Mouse (Mus musculus) embryonic fibroblast, embryonic 13.5 days (primary cell): ENCODE data around the gene Ldb1. TPM values are rescaled to one million over a fixed set of nuclear protein-coding genes. Genes with fewer than 3 reads are reported as not detected.

Experiments
- H3K27ac ChIP-seq: 2 replicates; pipeline ENCODE4 v1.5.1; 2012; ENCODE audit warnings: low read length, control low read depth, inconsistent platforms; ENCODE audit not compliant: insufficient read depth
- H3K4me1 ChIP-seq: 2 replicates; pipeline ENCODE4 v1.6.1; 2011; ENCODE audit warnings: low read length; ENCODE audit not compliant: control insufficient read depth, insufficient read depth
- H3K4me3 ChIP-seq: 2 replicates; pipeline ENCODE4 v1.5.1; 2011; ENCODE audit warnings: mild to moderate bottlenecking, control low read depth, low read length; ENCODE audit not compliant: insufficient read depth
- CTCF ChIP-seq: IDR thresholded peaks from 2 replicates; pipeline ENCODE4 v1.5.1; 2011; ENCODE audit warnings: mild to moderate bottlenecking, control low read depth, low read length, moderate library complexity, borderline replicate concordance; ENCODE audit not compliant: insufficient read depth
- POLR2A ChIP-seq: IDR thresholded peaks from 2 replicates; pipeline ENCODE4 v1.6.1; 2011; ENCODE audit warnings: low read depth, mild to moderate bottlenecking, control low read depth, low read length, moderate library complexity
- polyA plus RNA-seq: library from polyadenylated mRNA; stranded (reverse); fragments of >200 nt; gene quantifications from 2 replicates; pipeline ENCODE4 v1.2.4, GENCODE M21; 2011; ENCODE audit warnings: low read depth; ENCODE audit not compliant: missing spikeins, insufficient read length

The Ldb1 gene
- polyA plus RNA-seq, 1 experiment, result 124 TPM

GRCm38 (mm10) chr19:45984379-45984778 is 60.6 kb downstream of the Ldb1 start:
- no peak for TF ChIP-seq CTCF
- TF ChIP-seq POLR2A, result no peak
- Histone ChIP-seq H3K4me3 (no peak overlapping the region), H3K27ac (no peak overlapping the region), H3K4me1 (no peaks in the 10 kb centered on the region)

Other genes with a start within 250 kb of the Ldb1 start
- gene Kcnip2, start 229.2 kb downstream of the Ldb1 start, polyA plus RNA-seq, result not detected in 2 replicates
- 10.5 and 15.3 TPM in 2 replicates for gene Armh3, start 46.7 kb downstream of the Ldb1 start, polyA plus RNA-seq
- gene Hps6, start 41.7 kb downstream of the Ldb1 start, polyA plus RNA-seq, result 4.7 and 5.4 TPM in 2 replicates
- 46.9 and 58.0 TPM in 2 replicates for gene Pprc1, start 328 bp downstream of the Ldb1 start, polyA plus RNA-seq
- 56.2 and 57.1 TPM in 2 replicates for gene Nolc1, start 30.6 kb upstream of the Ldb1 start, polyA plus RNA-seq
- gene Elovl3, start 86.7 kb upstream of the Ldb1 start, polyA plus RNA-seq, result not detected in 2 replicates
- not detected in 2 replicates for gene Pitx3, start 103.1 kb upstream of the Ldb1 start, polyA plus RNA-seq
- 64.8 and 86.4 TPM in 2 replicates for gene Gbf1, start 107.3 kb upstream of the Ldb1 start, polyA plus RNA-seq